Mouse (Mus musculus): ENCODE measurements around the gene Atxn2l. TPM values are rescaled to one million over a fixed set of nuclear protein-coding genes. Genes with fewer than 3 reads are reported as not detected.

Gene Atxn2l
- 50.3 TPM for polyA plus RNA-seq (2014; fragmentation: Illumina TruSeq; extraction: RNeasy Lipid Tissue Mini Kit (QIAGEN cat#74804); ENCODE audit: low read depth, low replicate concordance)

GRCm38 (mm10) chr7:126503273-126503878 lies at the start of gene Atxn2l:
Gene Atxn2l (minus strand): TSS chr7:126503437.

GRCm38 (mm10) chr7:126487052-126487483 lies 16.2 kb downstream of the Atxn2l start, which contains the start of gene Tufm:
Gene Tufm (plus strand): TSS chr7:126487361.

GRCm38 (mm10) chr7:126474993-126475581 lies 28.1 kb downstream of the Atxn2l start, which contains the start of gene Sh2b1:
Gene Sh2b1 (minus strand): TSS chr7:126475424.

GRCm38 (mm10) chr7:126463004-126463403 lies 40.2 kb downstream of the Atxn2l start, which contains the start of gene Atp2a1:
Gene Atp2a1 (minus strand): TSS chr7:126463108.

Other genes with a start within 250 kb of the Atxn2l start
- 47.9 TPM for gene Sbk1, start 230.8 kb downstream of the Atxn2l start, polyA plus RNA-seq (2014; fragmentation: Illumina TruSeq; extraction: RNeasy Lipid Tissue Mini Kit (QIAGEN cat#74804); ENCODE audit: low read depth, low replicate concordance)
- 0.47 TPM for gene Lat, start 133.9 kb downstream of the Atxn2l start, polyA plus RNA-seq (2014; fragmentation: Illumina TruSeq; extraction: RNeasy Lipid Tissue Mini Kit (QIAGEN cat#74804); ENCODE audit: low read depth, low replicate concordance)
- 28.9 TPM for gene Spns1, start 126.0 kb downstream of the Atxn2l start, polyA plus RNA-seq (2014; fragmentation: Illumina TruSeq; extraction: RNeasy Lipid Tissue Mini Kit (QIAGEN cat#74804); ENCODE audit: low read depth, low replicate concordance)
- 4.7 TPM for gene Nfatc2ip, start 106.7 kb downstream of the Atxn2l start, polyA plus RNA-seq (2014; fragmentation: Illumina TruSeq; extraction: RNeasy Lipid Tissue Mini Kit (QIAGEN cat#74804); ENCODE audit: low read depth, low replicate concordance)
- gene Cd19, start 88.5 kb downstream of the Atxn2l start, polyA plus RNA-seq (2014; fragmentation: Illumina TruSeq; extraction: RNeasy Lipid Tissue Mini Kit (QIAGEN cat#74804); ENCODE audit: low read depth, low replicate concordance): 0.92 TPM
- gene Rabep2, start 74.7 kb downstream of the Atxn2l start, polyA plus RNA-seq (2014; fragmentation: Illumina TruSeq; extraction: RNeasy Lipid Tissue Mini Kit (QIAGEN cat#74804); ENCODE audit: low read depth, low replicate concordance): 9.6 TPM
- 3.3 TPM for gene Atp2a1, start 40.3 kb downstream of the Atxn2l start, polyA plus RNA-seq (2014; fragmentation: Illumina TruSeq; extraction: RNeasy Lipid Tissue Mini Kit (QIAGEN cat#74804); ENCODE audit: low read depth, low replicate concordance)
- gene Sh2b1, start 28.0 kb downstream of the Atxn2l start, polyA plus RNA-seq (2014; fragmentation: Illumina TruSeq; extraction: RNeasy Lipid Tissue Mini Kit (QIAGEN cat#74804); ENCODE audit: low read depth, low replicate concordance): 53.5 TPM
- 283 TPM for gene Tufm, start 16.1 kb downstream of the Atxn2l start, polyA plus RNA-seq (2014; fragmentation: Illumina TruSeq; extraction: RNeasy Lipid Tissue Mini Kit (QIAGEN cat#74804); ENCODE audit: low read depth, low replicate concordance)
- gene Eif3c, start 63.0 kb upstream of the Atxn2l start, polyA plus RNA-seq (2014; fragmentation: Illumina TruSeq; extraction: RNeasy Lipid Tissue Mini Kit (QIAGEN cat#74804); ENCODE audit: low read depth, low replicate concordance): 108 TPM
- 0.60 TPM for gene Apobr, start 81.5 kb upstream of the Atxn2l start, polyA plus RNA-seq (2014; fragmentation: Illumina TruSeq; extraction: RNeasy Lipid Tissue Mini Kit (QIAGEN cat#74804); ENCODE audit: low read depth, low replicate concordance)
- 10.3 TPM for gene Cln3, start 82.4 kb upstream of the Atxn2l start, polyA plus RNA-seq (2014; fragmentation: Illumina TruSeq; extraction: RNeasy Lipid Tissue Mini Kit (QIAGEN cat#74804); ENCODE audit: low read depth, low replicate concordance)
- gene Il27, start 91.5 kb upstream of the Atxn2l start, polyA plus RNA-seq (2014; fragmentation: Illumina TruSeq; extraction: RNeasy Lipid Tissue Mini Kit (QIAGEN cat#74804); ENCODE audit: low read depth, low replicate concordance): not detected
- 21.1 TPM for gene Nupr1, start 127.4 kb upstream of the Atxn2l start, polyA plus RNA-seq (2014; fragmentation: Illumina TruSeq; extraction: RNeasy Lipid Tissue Mini Kit (QIAGEN cat#74804); ENCODE audit: low read depth, low replicate concordance)
- 17.1 TPM for gene Sgf29, start 145.9 kb upstream of the Atxn2l start, polyA plus RNA-seq (2014; fragmentation: Illumina TruSeq; extraction: RNeasy Lipid Tissue Mini Kit (QIAGEN cat#74804); ENCODE audit: low read depth, low replicate concordance)
- 66.1 TPM for gene Sult1a1, start 173.0 kb upstream of the Atxn2l start, polyA plus RNA-seq (2014; fragmentation: Illumina TruSeq; extraction: RNeasy Lipid Tissue Mini Kit (QIAGEN cat#74804); ENCODE audit: low read depth, low replicate concordance)
- gene Bola2, start 192.0 kb upstream of the Atxn2l start, polyA plus RNA-seq (2014; fragmentation: Illumina TruSeq; extraction: RNeasy Lipid Tissue Mini Kit (QIAGEN cat#74804); ENCODE audit: low read depth, low replicate concordance): 24.6 TPM
- gene Slx1b, start 192.3 kb upstream of the Atxn2l start, polyA plus RNA-seq (2014; fragmentation: Illumina TruSeq; extraction: RNeasy Lipid Tissue Mini Kit (QIAGEN cat#74804); ENCODE audit: low read depth, low replicate concordance): 4.7 TPM
- 8.3 TPM for gene Coro1a, start 204.3 kb upstream of the Atxn2l start, polyA plus RNA-seq (2014; fragmentation: Illumina TruSeq; extraction: RNeasy Lipid Tissue Mini Kit (QIAGEN cat#74804); ENCODE audit: low read depth, low replicate concordance)